Mouse (Mus musculus) C2C12 (cell line): ENCODE results near the gene Eif4a1.
"Not testable (repeated sequence)": the region's sequence is repeated elsewhere in the genome, so short reads cannot be mapped to it uniquely, and the experiment has no call there.

ENCODE experiments used
- CEBPB ChIP-seq: IDR thresholded peaks from one replicate; pipeline ENCODE4 v1.6.1; 2011; ENCODE audit warnings: low read depth, mild to moderate bottlenecking, control low read depth, moderate library complexity
- CTCF ChIP-seq: IDR thresholded peaks from one replicate; pipeline ENCODE4 v1.5.1; 2011; ENCODE audit not compliant: control insufficient read depth, insufficient read depth, insufficient read length
- MYOD1 ChIP-seq: IDR thresholded peaks from one replicate; pipeline ENCODE4 v1.6.1; 2011; ENCODE audit warnings: low read depth; ENCODE audit not compliant: control insufficient read depth, insufficient read length
- MYOG ChIP-seq: IDR thresholded peaks from one replicate; pipeline ENCODE4 v1.6.1; 2011; ENCODE audit not compliant: control insufficient read depth, insufficient read length; ENCODE audit errors: extremely low read depth
- USF1 ChIP-seq: IDR thresholded peaks from one replicate; pipeline ENCODE4 v1.6.1; 2011; ENCODE audit warnings: low read depth, mild to moderate bottlenecking, control low read depth, moderate library complexity

DNA sequence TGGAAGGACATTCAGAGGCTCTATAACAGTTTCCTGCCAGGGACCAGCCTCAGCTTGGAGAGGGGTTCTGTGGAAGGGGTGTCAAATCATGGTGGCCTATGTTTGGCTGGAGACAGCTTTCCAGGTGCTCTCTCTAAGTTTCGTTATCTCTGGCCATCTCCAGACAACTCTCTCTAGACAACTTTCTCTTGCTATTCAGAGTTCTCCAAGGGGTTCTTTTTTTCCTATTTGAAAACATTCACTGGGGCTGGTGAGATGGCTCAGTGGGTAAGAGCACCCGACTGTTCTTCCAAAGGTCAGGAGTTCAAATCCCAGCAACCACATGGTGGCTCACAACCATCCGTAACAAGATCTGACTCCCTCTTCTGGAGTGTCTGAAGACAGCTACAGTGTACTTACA, 31.2 kb upstream of the Eif4a1 start:
- not testable (repeated sequence) for TF ChIP-seq MYOG, CTCF, USF1, MYOD1, CEBPB
